Mouse (Mus musculus) cerebellum, adult 2 months (tissue): ENCODE measurements at regions not wholly inside any gene's neighbourhood (a gene's known extent, or its start where the extent isn't known, plus 50 kb on each side); places are given as distances from the start of the nearest gene placed in this dataset.

Source experiments
- CTCF ChIP-seq: fragments of 200-500 bp; IDR thresholded peaks from 2 replicates; pipeline ENCODE4 v1.5.1; 2011; ENCODE audit warnings: low read depth, mild to moderate bottlenecking, control low read depth, low read length, moderate library complexity, borderline replicate concordance; ENCODE audit not compliant: insufficient read depth
- POLR2A ChIP-seq: fragments of 200-500 bp; IDR thresholded peaks from 2 replicates; pipeline ENCODE4 v1.6.1; 2011; ENCODE audit warnings: low read length, control low read depth, borderline replicate concordance; ENCODE audit not compliant: insufficient read depth

DNA sequence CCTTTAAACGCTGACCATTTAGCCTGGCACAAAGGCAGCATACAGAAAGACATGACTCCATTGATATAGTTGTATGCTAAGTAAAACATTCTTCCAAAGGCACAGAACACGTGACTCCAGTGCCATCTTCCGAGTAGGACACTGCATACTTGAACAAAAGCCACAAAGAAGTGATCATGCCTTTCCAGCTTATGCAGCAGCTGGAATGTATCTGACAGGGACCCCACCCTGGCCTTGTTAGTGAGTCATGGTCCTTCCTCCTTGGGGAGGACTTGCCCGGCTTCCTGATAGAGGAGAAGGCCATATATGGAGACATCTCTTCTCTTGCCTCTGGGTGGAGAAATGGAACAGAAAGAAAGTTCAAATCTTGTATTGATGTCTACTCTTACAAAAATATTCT is 749.8 kb downstream of the Inhba start:
- no peak for TF ChIP-seq POLR2A
- TF ChIP-seq CTCF: no peak
